Mouse (Mus musculus) limb, embryonic 12.5 days (tissue): ENCODE results near the gene Gnai2. TPM values are rescaled to one million over a fixed set of nuclear protein-coding genes. Genes with fewer than 3 reads are reported as not detected.

Experiments used
- ATAC-seq: fragments of 200-750 bp; cut with Nextera tagmentation; 2 replicates; pipeline ENCODE4 v1.8.0; 2017; ENCODE audit warnings: low read depth, moderate TSS enrichment; ENCODE audit not compliant: insufficient number of reproducible peaks, insufficient read depth, low FRiP score, low TSS enrichment
- H3K27ac ChIP-seq: fragments of 300-500 bp; sonication (generic); 2 replicates; pipeline ENCODE4 v1.5.1; 2016; ENCODE audit warnings: mild to moderate bottlenecking, moderate library complexity
- H3K27me3 ChIP-seq: fragments of 300-500 bp; sonication (generic); 2 replicates; pipeline ENCODE4 v1.6.1; 2016; ENCODE audit warnings: mild to moderate bottlenecking, moderate library complexity
- H3K36me3 ChIP-seq: fragments of 300-500 bp; sonication (generic); 2 replicates; pipeline ENCODE4 v1.6.1; 2016; ENCODE audit warnings: mild to moderate bottlenecking, moderate library complexity
- H3K4me1 ChIP-seq: fragments of 300-500 bp; sonication (generic); replicated peaks from 2 replicates; pipeline ENCODE4 v1.6.1; 2016
- H3K4me2 ChIP-seq: fragments of 300-500 bp; sonication (generic); 2 replicates; pipeline ENCODE4 v1.6.1; 2016; ENCODE audit warnings: mild to moderate bottlenecking, moderate library complexity
- H3K4me3 ChIP-seq: fragments of 300-500 bp; sonication (generic); replicated peaks from 2 replicates; pipeline ENCODE4 v1.5.1; 2016; ENCODE audit warnings: mild to moderate bottlenecking
- H3K9ac ChIP-seq: fragments of 300-500 bp; sonication (generic); replicated peaks from 2 replicates; pipeline ENCODE4 v1.6.1; 2016; ENCODE audit warnings: mild to moderate bottlenecking, moderate library complexity
- H3K9me3 ChIP-seq: fragments of 300-500 bp; sonication (generic); 2 replicates; pipeline ENCODE4 v1.6.1; 2016; ENCODE audit warnings: mild to moderate bottlenecking, moderate library complexity
- WGBS: fragments of 180-500 bp; shearing (Covaris S2); methylation state at CpG from one replicate; pipeline ENCODE4 v1.1.7; 2016; 5-methylcytosine and 5-hydroxymethylcytosine counted together
- polyA plus RNA-seq: library from polyadenylated mRNA; unstranded; fragments of >200 nt; fragmentation: Nextera tagmentation; extraction: Ambion mirVana; gene quantifications from 2 replicates; pipeline ENCODE4 v1.2.1, GENCODE M21; 2016

Gnai2 gene
- polyA plus RNA-seq, 1 experiment from 2014 or later: 400 TPM

- WGBS: 85% methylated on average over 5 of the region's 5 CpGs
- Histone ChIP-seq H3K4me2 (no peak overlapping the region), H3K9ac (no peak overlapping the region), H3K4me1 (no peaks in the 10 kb centered on the region), H3K9me3 (no peaks in the 10 kb centered on the region), H3K27ac (no peak overlapping the region), H3K4me3 (no peak overlapping the region), H3K27me3 (no peaks in the 10 kb centered on the region), H3K36me3 (no peaks in the 10 kb centered on the region)
- ATAC-seq: no peak
These were observed 22.0 kb upstream of the Gnai2 start for GRCm38 (mm10) chr9:107657144-107657543.

- H3K27me3 ChIP-seq: no peaks in the 10 kb centered on the region
- H3K9me3 ChIP-seq: no peaks in the 10 kb centered on the region
- H3K4me2 ChIP-seq: no peak overlapping the region
- ATAC-seq: no peak
- H3K27ac ChIP-seq: no peak overlapping the region
- 81% methylated on average over 4 of the region's 4 CpGs for WGBS
- H3K9ac ChIP-seq: no peak overlapping the region
- no peak overlapping the region for H3K4me3 ChIP-seq
- no peaks in the 10 kb centered on the region for H3K36me3 ChIP-seq
- H3K4me1 ChIP-seq: peaks cover 17% of the 10 kb centered on the region
These were observed 19.4 kb upstream of the Gnai2 start for GRCm38 (mm10) chr9:107654585-107654984.

GRCm38 (mm10) chr9:107653474-107653873 lies 18.3 kb upstream of the Gnai2 start:
- ATAC-seq: no peak
- H3K4me2 ChIP-seq: no peak overlapping the region
- no peak overlapping the region for H3K27ac ChIP-seq
- H3K9ac ChIP-seq: no peak overlapping the region
- WGBS: 81% methylated on average over 2 of the region's 2 CpGs
- no peak overlapping the region for H3K4me3 ChIP-seq
- no peaks in the 10 kb centered on the region for H3K9me3 ChIP-seq
- peaks cover 17% of the 10 kb centered on the region for H3K4me1 ChIP-seq
- H3K36me3 ChIP-seq: no peaks in the 10 kb centered on the region
- H3K27me3 ChIP-seq: no peaks in the 10 kb centered on the region

GRCm38 (mm10) chr9:107650708-107651481 lies 15.7 kb upstream of the Gnai2 start:
- no peak overlapping the region for H3K4me3 ChIP-seq
- H3K9ac ChIP-seq: peak overlapping the region; percentile 37; the same call in 1 of the 2 replicates
- H3K36me3 ChIP-seq: no peaks in the 10 kb centered on the region
- H3K27me3 ChIP-seq: no peaks in the 10 kb centered on the region
- peaks cover 17% of the 10 kb centered on the region for H3K4me1 ChIP-seq
- 36% methylated on average over 12 of the region's 12 CpGs for WGBS
- no peak for ATAC-seq
- 0 out of 2 replicates have a peak overlapping the region, but pooled peaks have one; percentile 17 for H3K4me2 ChIP-seq
- H3K9me3 ChIP-seq: no peaks in the 10 kb centered on the region
- H3K27ac ChIP-seq: peak overlapping the region; percentile 37; the same call in 1 of the 2 replicates

GRCm38 (mm10) chr9:107650225-107650624 lies 15.1 kb upstream of the Gnai2 start:
- no peaks in the 10 kb centered on the region for H3K36me3 ChIP-seq
- WGBS: 71% methylated on average over 7 of the region's 7 CpGs
- H3K4me1 ChIP-seq: peaks cover 20% of the 10 kb centered on the region
- no peaks in the 10 kb centered on the region for H3K9me3 ChIP-seq
- no peaks in the 10 kb centered on the region for H3K27me3 ChIP-seq
- ATAC-seq: no peak
- 0 out of 2 replicates have a peak overlapping the region, but pooled peaks have one; percentile 37 for H3K9ac ChIP-seq
- no peak overlapping the region for H3K4me3 ChIP-seq
- H3K27ac ChIP-seq: peak overlapping the region; percentile 37; the same call in 1 of the 2 replicates
- no peak overlapping the region for H3K4me2 ChIP-seq

- Histone ChIP-seq H3K27me3 (no peaks in the 10 kb centered on the region), H3K9ac (no peak overlapping the region), H3K4me2 (no peak overlapping the region), H3K36me3 (no peaks in the 10 kb centered on the region), H3K4me1 (peaks cover 25% of the 10 kb centered on the region), H3K4me3 (no peak overlapping the region), H3K9me3 (no peaks in the 10 kb centered on the region), H3K27ac (no peak overlapping the region)
- 79% methylated on average over 3 of the region's 3 CpGs for WGBS
- no peak for ATAC-seq
These were observed 13.6 kb upstream of the Gnai2 start for GRCm38 (mm10) chr9:107648767-107649166.

- ATAC-seq: no peak
- H3K4me1 ChIP-seq: peaks cover 25% of the 10 kb centered on the region
- H3K27ac ChIP-seq: no peak overlapping the region
- no peak overlapping the region for H3K9ac ChIP-seq
- no peaks in the 10 kb centered on the region for H3K36me3 ChIP-seq
- H3K4me2 ChIP-seq: no peak overlapping the region
- H3K4me3 ChIP-seq: no peak overlapping the region
- no peaks in the 10 kb centered on the region for H3K27me3 ChIP-seq
- no peaks in the 10 kb centered on the region for H3K9me3 ChIP-seq
- WGBS: 77% methylated on average over 6 of the region's 6 CpGs
These were observed 11.8 kb upstream of the Gnai2 start for GRCm38 (mm10) chr9:107646975-107647374.

GRCm38 (mm10) chr9:107645577-107645976 lies 10.4 kb upstream of the Gnai2 start:
- WGBS: 9% methylated on average over 5 of the region's 5 CpGs
- H3K4me2 ChIP-seq: peak overlapping the region; percentile 61; the same call in 1 of the 2 replicates
- no peaks in the 10 kb centered on the region for H3K9me3 ChIP-seq
- no peak overlapping the region for H3K27ac ChIP-seq
- peaks cover 20% of the 10 kb centered on the region for H3K4me1 ChIP-seq
- no peaks in the 10 kb centered on the region for H3K36me3 ChIP-seq
- no peaks in the 10 kb centered on the region for H3K27me3 ChIP-seq
- H3K9ac ChIP-seq: no peak overlapping the region
- H3K4me3 ChIP-seq: no peak overlapping the region
- peak; percentile 77 for ATAC-seq

GRCm38 (mm10) chr9:107645153-107645510 lies 10.0 kb upstream of the Gnai2 start:
- peak; percentile 28; the same call in 1 of the 2 replicates for ATAC-seq
- no peaks in the 10 kb centered on the region for H3K9me3 ChIP-seq
- H3K27ac ChIP-seq: no peak overlapping the region
- 0 out of 2 replicates have a peak overlapping the region, but pooled peaks have one; percentile 50 for H3K9ac ChIP-seq
- peaks cover 18% of the 10 kb centered on the region for H3K4me1 ChIP-seq
- no peaks in the 10 kb centered on the region for H3K36me3 ChIP-seq
- no peaks in the 10 kb centered on the region for H3K27me3 ChIP-seq
- 49% methylated on average over 7 of the region's 7 CpGs for WGBS
- H3K4me2 ChIP-seq: peak overlapping the region; percentile 61
- no peak overlapping the region for H3K4me3 ChIP-seq

GRCm38 (mm10) chr9:107644495-107645152 lies 9.5 kb upstream of the Gnai2 start:
- Histone ChIP-seq H3K27ac (peak overlapping the region; percentile 47), H3K9ac (peak overlapping the region; percentile 50; the same call in 1 of the 2 replicates), H3K4me3 (peak overlapping the region; percentile 37), H3K4me2 (peak overlapping the region; percentile 61), H3K4me1 (peaks cover 18% of the 10 kb centered on the region), H3K36me3 (no peaks in the 10 kb centered on the region), H3K9me3 (no peaks in the 10 kb centered on the region), H3K27me3 (no peaks in the 10 kb centered on the region)
- WGBS: 5% methylated on average over 35 of the region's 35 CpGs
- peak; percentile 39; the same call in 1 of the 2 replicates for ATAC-seq

- no peaks in the 10 kb centered on the region for H3K9me3 ChIP-seq
- H3K4me3 ChIP-seq: no peak overlapping the region
- no peaks in the 10 kb centered on the region for H3K36me3 ChIP-seq
- 91% methylated on average over 13 of the region's 13 CpGs for WGBS
- ATAC-seq: no peak
- no peaks in the 10 kb centered on the region for H3K27me3 ChIP-seq
- peak overlapping the region; percentile 61 for H3K4me2 ChIP-seq
- peak overlapping the region; percentile 47; the same call in 1 of the 2 replicates for H3K27ac ChIP-seq
- peaks cover 18% of the 10 kb centered on the region for H3K4me1 ChIP-seq
- H3K9ac ChIP-seq: no peak overlapping the region
These were observed 8.5 kb upstream of the Gnai2 start for GRCm38 (mm10) chr9:107643544-107644214.
